Mouse (Mus musculus) layer of hippocampus, adult 2 months (tissue): ENCODE measurements around the gene AI464131. TPM values are rescaled to one million over a fixed set of nuclear protein-coding genes. Genes with fewer than 3 reads are reported as not detected.
"Not testable (repeated sequence)": the region's sequence is repeated elsewhere in the genome, so short reads cannot be mapped to it uniquely, and the experiment has no call there.

Source experiments
- DNase-seq, 2 experiments: peaks; one replicate each; pipeline ENCODE4 v3.0.0; 2022; ENCODE audit warnings: low spot score in 2 of 2
- H3K27ac ChIP-seq: fragments of 200-600 bp; 2 replicates; pipeline ENCODE4 v1.8.1; 2022
- H3K4me3 ChIP-seq: fragments of 200-600 bp; 2 replicates; pipeline ENCODE4 v1.8.1; 2022; ENCODE audit warnings: mild to moderate bottlenecking
- CTCF ChIP-seq: fragments of 200-600 bp; conservative IDR thresholded peaks from 2 replicates; pipeline ENCODE4 v1.8.1; 2022; ENCODE audit warnings: antibody characterized with exemption, mild to moderate bottlenecking, moderate library complexity
- total RNA-seq, 2 experiments: library from RNA; stranded (reverse); gene quantifications; 2 replicates each; pipeline ENCODE4 v1.2.3; 2021

Gene AI464131
- total RNA-seq, 2 experiments from 2014 or later, result 31.4 to 31.8 TPM

- no peak for TF ChIP-seq CTCF
- Histone ChIP-seq H3K27ac (peak overlapping the region; percentile 78), H3K4me3 (no peak overlapping the region)
- DNase-seq, result no peak
These were observed 23.4 kb downstream of the AI464131 start for GRCm38 (mm10) chr4:41479456-41479804.

- peak; percentile 71 for TF ChIP-seq CTCF
- peak overlapping the region; percentile 78; the same call in 1 of the 2 replicates for H3K27ac ChIP-seq
- no peak overlapping the region for H3K4me3 ChIP-seq
- no peak for DNase-seq
These were observed 24.0 kb downstream of the AI464131 start for GRCm38 (mm10) chr4:41478751-41479455.

DNA sequence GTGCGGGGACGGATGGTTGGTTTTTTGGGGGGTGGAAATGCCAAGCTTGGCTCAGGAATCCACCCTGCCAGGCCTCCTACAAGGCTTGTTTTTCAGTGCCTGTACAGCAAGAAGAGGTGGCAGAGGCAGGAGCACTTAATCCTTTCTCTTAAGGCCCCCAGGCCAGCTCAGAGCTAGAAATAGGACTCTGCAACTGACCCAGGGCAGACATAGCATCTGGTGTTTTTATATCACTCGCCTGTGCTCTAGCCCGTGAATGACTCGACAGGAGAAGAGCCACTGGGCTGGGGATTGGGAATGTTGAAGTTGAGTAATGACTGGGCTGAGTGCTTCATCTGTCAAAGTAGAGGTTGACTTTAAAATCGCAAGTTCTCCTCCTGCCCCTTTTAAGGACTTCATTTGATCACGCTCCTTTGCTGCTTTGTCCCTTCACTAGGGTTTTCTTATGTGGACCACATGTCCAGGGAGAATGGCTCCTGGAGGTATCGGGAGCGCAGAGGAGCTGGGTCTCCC is 25.2 kb downstream of the AI464131 start:
- Histone ChIP-seq H3K27ac (no peak overlapping the region), H3K4me3 (no peak overlapping the region)
- no peak for TF ChIP-seq CTCF
- no peak for DNase-seq

DNA sequence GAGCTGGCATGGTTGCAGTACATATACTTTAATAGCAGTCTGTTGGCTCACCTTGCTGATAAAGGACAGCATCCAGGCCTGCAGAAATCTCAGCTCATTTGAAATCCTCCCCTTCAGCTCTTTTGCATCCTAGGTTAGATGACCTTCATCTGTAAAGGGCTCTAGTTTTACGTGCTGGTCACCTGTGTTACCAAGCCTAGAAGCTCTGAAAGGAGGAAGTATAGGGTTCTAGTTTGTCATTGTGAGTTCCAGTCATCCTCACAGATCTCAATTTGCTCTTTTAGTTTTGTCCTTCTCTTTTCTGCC is 31.5 kb downstream of the AI464131 start:
- peak overlapping the region; percentile 74 for H3K27ac ChIP-seq
- no peak for DNase-seq
- no peak overlapping the region for H3K4me3 ChIP-seq
- TF ChIP-seq CTCF, result no peak

GRCm38 (mm10) chr4:41470684-41471383 is 32.0 kb downstream of the AI464131 start:
- Histone ChIP-seq H3K4me3 (no peak overlapping the region), H3K27ac (peak overlapping the region; percentile 74)
- DNase-seq, result peak; percentile 44 to 77
- no peak for TF ChIP-seq CTCF

DNA sequence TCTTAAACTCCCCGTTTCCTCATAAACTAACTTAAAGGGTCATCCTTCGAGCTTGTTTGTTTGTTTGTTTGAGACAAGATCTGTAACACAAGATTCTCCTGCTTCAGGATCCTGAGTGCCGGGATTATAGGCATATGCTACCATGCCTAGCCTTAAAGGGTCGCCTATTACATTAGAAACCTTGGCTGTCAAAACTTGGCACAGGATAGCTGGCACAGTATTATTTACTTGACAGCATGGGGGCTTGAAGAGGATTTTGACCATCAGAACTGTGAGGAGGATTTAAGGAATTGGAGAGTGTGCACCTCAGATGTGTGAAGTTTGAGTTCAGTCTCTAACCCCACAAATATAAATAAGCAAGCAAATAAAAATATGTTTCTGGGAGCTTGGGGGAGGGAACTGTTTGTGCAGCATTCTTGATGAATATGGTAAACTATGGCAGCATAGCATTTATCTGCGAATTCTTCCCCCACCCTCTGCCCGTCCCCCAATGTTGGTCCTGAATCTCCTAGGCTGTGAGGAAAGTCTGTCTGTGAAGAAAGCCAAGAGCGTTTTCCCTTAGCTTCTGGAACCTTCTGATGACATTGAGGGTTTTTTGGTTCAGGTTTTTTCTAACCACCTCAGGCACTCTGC is 32.7 kb downstream of the AI464131 start:
- no peak for TF ChIP-seq CTCF
- no peak overlapping the region for H3K4me3 ChIP-seq
- peak overlapping the region; percentile 74 for H3K27ac ChIP-seq
- DNase-seq, result no peak

- Histone ChIP-seq H3K4me3 (no peak overlapping the region), H3K27ac (peak overlapping the region; percentile 32; the same call in 1 of the 2 replicates)
- DNase-seq, result no peak
- TF ChIP-seq CTCF, result no peak
These were observed 33.7 kb downstream of the AI464131 start for GRCm38 (mm10) chr4:41469199-41469598.

DNA sequence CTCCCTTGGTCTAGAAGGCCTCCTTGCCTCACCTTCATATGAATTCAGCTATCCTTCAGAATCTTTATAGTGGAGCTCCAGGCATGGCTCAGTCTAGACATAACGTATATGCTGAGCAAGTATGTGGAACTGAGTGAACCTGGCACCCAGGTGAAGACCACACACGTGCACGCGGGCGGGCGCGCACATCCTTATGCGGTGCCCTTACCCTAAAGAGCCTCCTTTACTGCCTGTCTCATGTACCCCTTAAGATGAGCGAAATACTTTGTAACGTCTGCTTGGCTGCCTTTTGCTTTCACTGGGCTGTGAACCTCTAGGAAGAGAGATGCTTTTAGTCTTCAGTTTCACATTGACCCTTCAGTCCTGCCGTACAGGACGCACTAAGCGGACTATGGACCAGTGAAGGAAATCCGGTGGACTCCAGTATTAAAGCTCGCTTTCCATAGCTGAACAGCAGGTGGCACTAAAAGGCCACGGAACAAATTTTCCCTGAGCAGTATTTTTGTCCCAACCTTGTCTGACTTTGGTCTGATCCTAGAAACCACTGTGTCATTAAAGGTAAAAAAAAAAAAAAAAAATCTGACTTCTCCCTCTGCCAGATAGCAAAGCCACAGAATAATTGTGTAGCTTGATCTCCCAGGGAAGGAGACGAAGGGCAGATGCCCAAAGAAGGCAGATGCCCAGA is 34.3 kb downstream of the AI464131 start:
- H3K27ac ChIP-seq, result peak overlapping the region; percentile 32; the same call in 1 of the 2 replicates
- H3K4me3 ChIP-seq, result no peak overlapping the region
- TF ChIP-seq CTCF, result peak; percentile 87
- peak in 1 of 2 experiments; percentile 69 for DNase-seq

DNA sequence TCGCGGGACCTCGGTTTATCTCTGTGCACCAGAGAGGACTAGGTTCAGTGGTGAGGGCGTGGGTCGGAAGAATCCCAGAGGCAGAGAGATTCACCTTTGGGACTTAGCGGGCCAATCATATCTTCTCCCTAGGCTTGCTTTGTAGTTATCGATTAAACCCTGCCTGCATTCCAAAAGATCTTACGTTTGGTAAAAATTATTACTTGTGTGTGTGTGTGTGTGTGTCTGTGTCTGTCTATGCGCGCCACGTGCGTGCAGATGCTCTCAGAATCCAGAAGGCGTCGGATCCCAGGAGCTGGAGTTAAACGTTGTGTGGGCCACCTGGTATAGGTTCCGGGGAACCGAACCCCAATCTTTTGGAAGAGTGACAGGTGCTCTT is 37.6 kb downstream of the AI464131 start:
- H3K27ac ChIP-seq, result peak overlapping the region; percentile 83

GRCm38 (mm10) chr4:41464345-41465286 is 38.3 kb downstream of the AI464131 start, which contains the start of the genes Kif24 and Nudt2:
Gene Kif24, minus strand, starts transcription at chr4:41464887.
Gene Nudt2, plus strand, starts transcription at chr4:41465151.
- 0 out of 2 replicates have a peak, but pooled peaks have one; percentile 3 for TF ChIP-seq CTCF
- Histone ChIP-seq H3K4me3 (peak within 1 kb of the TSS; percentile 70), H3K27ac (peak within 1 kb of the TSS; percentile 83)
- DNase-seq, result peak; percentile 98 to 99

More for the DNA sequence above, 37.6 kb downstream of the AI464131 start:
- H3K4me3 ChIP-seq, result peak overlapping the region; percentile 70
- DNase-seq, result no peak
- peak; percentile 35 for TF ChIP-seq CTCF

DNA sequence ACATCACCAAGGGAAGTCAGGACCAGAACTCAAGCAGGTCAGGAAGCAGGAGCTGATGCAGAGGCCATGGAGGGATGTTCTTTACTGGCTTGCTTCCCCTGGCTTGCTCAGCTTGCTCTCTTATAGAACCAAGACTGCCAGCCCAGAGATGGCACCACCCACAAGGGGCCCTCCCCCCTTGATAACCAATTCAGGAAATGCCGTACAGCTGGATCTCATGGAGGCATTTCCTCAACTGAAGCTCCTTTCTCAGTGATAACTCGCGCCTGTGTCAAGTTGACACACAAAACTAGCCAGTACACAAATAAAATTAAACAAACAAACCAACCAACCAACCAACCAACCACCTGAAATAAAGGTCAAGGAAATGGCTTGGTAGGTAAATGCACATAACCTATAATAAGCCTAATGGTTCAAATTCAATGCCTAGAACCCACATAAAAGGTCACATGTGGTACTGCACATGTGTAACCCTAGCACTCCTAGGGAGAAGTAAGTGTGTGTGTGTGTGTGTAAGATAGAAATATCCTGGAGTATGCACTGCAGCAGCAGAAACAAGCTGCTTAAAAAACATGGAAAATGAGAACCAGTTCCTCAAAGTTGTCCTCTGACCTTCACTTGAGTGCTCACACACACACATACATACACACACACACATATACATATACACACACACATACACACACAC is 39.7 kb downstream of the AI464131 start:
- not testable (repeated sequence) for H3K27ac ChIP-seq, DNase-seq, H3K4me3 ChIP-seq

GRCm38 (mm10) chr4:41460690-41461089 is 42.2 kb downstream of the AI464131 start:
- no peak for TF ChIP-seq CTCF
- Histone ChIP-seq H3K27ac (no peak overlapping the region), H3K4me3 (no peak overlapping the region)
- no peak for DNase-seq
